Mouse (Mus musculus) myocyte (in vitro differentiated cells): ENCODE measurements around the gene Jazf1. TPM values are rescaled to one million over a fixed set of nuclear protein-coding genes. Genes with fewer than 3 reads are reported as not detected.

Experiments used
- H3K27me3 ChIP-seq: one replicate; pipeline ENCODE4 v1.6.1; 2011; ENCODE audit not compliant: control insufficient read depth, insufficient read depth, insufficient read length
- H3K36me3 ChIP-seq: one replicate; pipeline ENCODE4 v1.6.1; 2011; ENCODE audit not compliant: control insufficient read depth, insufficient read depth
- H3K4me2 ChIP-seq: one replicate; pipeline ENCODE4 v1.6.1; 2011; ENCODE audit warnings: low read depth, control low read depth
- H3K4me3 ChIP-seq: one replicate; pipeline ENCODE4 v1.5.1; 2011; ENCODE audit warnings: mild to moderate bottlenecking, control low read depth, moderate library complexity
- H3K79me2 ChIP-seq: one replicate; pipeline ENCODE4 v1.6.1; 2011; ENCODE audit not compliant: control insufficient read depth, insufficient read depth
- H3ac ChIP-seq: one replicate; pipeline ENCODE4 v1.6.1; 2011; ENCODE audit not compliant: control insufficient read depth, insufficient read length
- CEBPB ChIP-seq: IDR thresholded peaks from 2 replicates; pipeline ENCODE4 v1.6.1; 2011; ENCODE audit warnings: mild to moderate bottlenecking, moderate library complexity; ENCODE audit not compliant: poor library complexity, insufficient read depth, severe bottlenecking
- E2F4 ChIP-seq: IDR thresholded peaks from one replicate; pipeline ENCODE4 v1.6.1; 2011; ENCODE audit warnings: mild to moderate bottlenecking, control low read depth, moderate library complexity; ENCODE audit not compliant: insufficient read depth
- MAX ChIP-seq: IDR thresholded peaks from one replicate; pipeline ENCODE4 v1.6.1; 2011; ENCODE audit warnings: low read depth, mild to moderate bottlenecking, control low read depth
- MYOD1 ChIP-seq, 3 experiments: IDR thresholded peaks; one replicate each; pipeline ENCODE4 v1.6.1; 2011; ENCODE audit warnings: control low read depth in 2 of 3, low read depth in 2 of 3, mild to moderate bottlenecking in 2 of 3, moderate library complexity in 1 of 3; ENCODE audit not compliant: insufficient read length in 2 of 3, control insufficient read depth in 1 of 3
- MYOG ChIP-seq, 3 experiments: IDR thresholded peaks; one replicate each; pipeline ENCODE4 v1.6.1; 2011; ENCODE audit warnings: control low read depth in 2 of 3, low read depth in 2 of 3, mild to moderate bottlenecking in 2 of 3; ENCODE audit not compliant: insufficient read length in 2 of 3, control insufficient read depth in 1 of 3, insufficient read depth in 1 of 3
- POLR2A ChIP-seq: IDR thresholded peaks from one replicate; pipeline ENCODE4 v1.6.1; 2011; ENCODE audit warnings: low read depth, mild to moderate bottlenecking, control low read depth, moderate library complexity; ENCODE audit not compliant: insufficient read length
- POLR2AphosphoS2 ChIP-seq: IDR thresholded peaks from one replicate; pipeline ENCODE4 v1.6.1; 2011; ENCODE audit warnings: low read depth, control low read depth; ENCODE audit not compliant: insufficient read length
- REST ChIP-seq: IDR thresholded peaks from one replicate; pipeline ENCODE4 v1.6.1; 2011; ENCODE audit warnings: mild to moderate bottlenecking, control low read depth, moderate library complexity; ENCODE audit not compliant: insufficient read depth, insufficient read length
- SRF ChIP-seq: IDR thresholded peaks from one replicate; pipeline ENCODE4 v1.6.1; 2011; ENCODE audit warnings: low read depth; ENCODE audit not compliant: control insufficient read depth, insufficient read length
- TCF12 ChIP-seq: IDR thresholded peaks from one replicate; pipeline ENCODE4 v1.6.1; 2011; ENCODE audit warnings: mild to moderate bottlenecking, control low read depth; ENCODE audit not compliant: poor library complexity, insufficient read depth, severe bottlenecking
- TCF3 ChIP-seq: IDR thresholded peaks from one replicate; pipeline ENCODE4 v1.6.1; 2011; ENCODE audit warnings: low read depth, control low read depth; ENCODE audit not compliant: insufficient read length
- USF1 ChIP-seq: IDR thresholded peaks from one replicate; pipeline ENCODE4 v1.6.1; 2011; ENCODE audit warnings: low read depth, mild to moderate bottlenecking, control low read depth, moderate library complexity
- polyA plus RNA-seq: library from polyadenylated mRNA; unstranded; fragments of >200 nt; fragmentation: generic; extraction: Trizol; gene quantifications from one replicate; pipeline ENCODE4 v1.2.1, GENCODE M21; 2012; ENCODE audit warnings: missing spikeins

Jazf1 gene
- polyA plus RNA-seq, 1 experiment: 0.01 TPM

- TF ChIP-seq TCF12: no peak
- TF ChIP-seq MYOG (IDR thresholded peaks at IDR 0.05; ENCODE audit: control insufficient read depth in 1 of 3, insufficient read depth in 1 of 3, insufficient read length in 2 of 3, low read depth in 2 of 3): no peak
- no peak for TF ChIP-seq TCF3
- no peak for TF ChIP-seq POLR2A
- no peak for TF ChIP-seq CEBPB
- TF ChIP-seq USF1: no peak
- TF ChIP-seq MAX: no peak
- TF ChIP-seq SRF: no peak
- Histone ChIP-seq H3ac (no peak overlapping the region), H3K79me2 (no peaks in the 10 kb centered on the region), H3K36me3 (no peaks in the 10 kb centered on the region), H3K27me3 (no peaks in the 10 kb centered on the region), H3K4me3 (no peak overlapping the region), H3K4me2 (no peak overlapping the region)
These were observed 142.9 kb downstream of the Jazf1 start for GRCm38 (mm10) chr6:52925458-52926042.

DNA sequence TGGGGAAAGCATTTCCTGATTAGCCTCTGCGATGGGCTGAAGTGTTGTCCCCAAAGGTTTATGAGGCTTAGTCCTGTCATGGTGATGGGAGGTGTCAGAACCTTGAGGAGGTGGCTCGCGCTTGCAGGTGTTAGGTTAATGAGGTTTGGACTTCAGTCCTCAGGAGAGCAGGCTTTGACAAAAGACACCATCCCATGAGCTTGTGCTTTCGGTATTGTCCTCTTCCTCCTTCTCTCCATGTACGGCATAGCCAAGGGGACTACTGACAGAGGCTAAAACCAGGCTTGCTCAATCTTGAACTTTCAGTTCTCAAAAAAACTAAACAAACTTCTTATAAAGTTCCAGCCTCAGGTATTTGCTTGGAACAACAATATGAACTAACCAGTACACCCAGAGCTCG is 147.2 kb downstream of the Jazf1 start:
- H3K79me2 ChIP-seq: no peaks in the 10 kb centered on the region
- peaks cover 4% of the 10 kb centered on the region for H3K27me3 ChIP-seq
- H3K36me3 ChIP-seq: no peaks in the 10 kb centered on the region
- no peak overlapping the region for H3K4me3 ChIP-seq
- TF ChIP-seq TCF3 (no peak), POLR2AphosphoS2 (no peak), SRF (no peak), MYOG (IDR thresholded peaks at IDR 0.05; ENCODE audit: control insufficient read depth in 1 of 3, insufficient read depth in 1 of 3, insufficient read length in 2 of 3, low read depth in 2 of 3) (no peak), MYOD1 (IDR thresholded peaks at IDR 0.05; ENCODE audit: control insufficient read depth in 1 of 3, insufficient read length in 2 of 3, low read depth in 2 of 3) (no peak), TCF12 (no peak), POLR2A (no peak), REST (no peak), CEBPB (no peak), MAX (no peak), E2F4 (no peak), USF1 (no peak)
- no peak overlapping the region for H3K4me2 ChIP-seq
- no peak overlapping the region for H3ac ChIP-seq

- TF ChIP-seq MYOD1 (IDR thresholded peaks at IDR 0.05; ENCODE audit: control insufficient read depth in 1 of 3, insufficient read length in 2 of 3, low read depth in 2 of 3) (no peak), TCF12 (no peak), SRF (no peak), MAX (no peak), TCF3 (no peak)
- Histone ChIP-seq H3K4me3 (no peak overlapping the region), H3K4me2 (no peak overlapping the region), H3K36me3 (no peaks in the 10 kb centered on the region), H3ac (no peak overlapping the region), H3K79me2 (no peaks in the 10 kb centered on the region), H3K27me3 (peaks cover 4% of the 10 kb centered on the region)
These were observed 147.7 kb downstream of the Jazf1 start for GRCm38 (mm10) chr6:52920719-52921118.

- no peak overlapping the region for H3K4me2 ChIP-seq
- H3ac ChIP-seq: no peak overlapping the region
- no peak overlapping the region for H3K4me3 ChIP-seq
- H3K79me2 ChIP-seq: no peaks in the 10 kb centered on the region
- peaks cover 4% of the 10 kb centered on the region for H3K27me3 ChIP-seq
- TF ChIP-seq MAX: no peak
- TF ChIP-seq CEBPB: no peak
- TF ChIP-seq SRF: no peak
- TF ChIP-seq POLR2AphosphoS2: no peak
- no peak for TF ChIP-seq REST
- TF ChIP-seq POLR2A: no peak
- no peak for TF ChIP-seq USF1
- no peak for TF ChIP-seq E2F4
- TF ChIP-seq TCF12: no peak
- TF ChIP-seq TCF3: no peak
- no peak for TF ChIP-seq MYOD1 (IDR thresholded peaks at IDR 0.05; ENCODE audit: control insufficient read depth in 1 of 3, insufficient read length in 2 of 3, low read depth in 2 of 3)
- TF ChIP-seq MYOG (IDR thresholded peaks at IDR 0.05; ENCODE audit: control insufficient read depth in 1 of 3, insufficient read depth in 1 of 3, insufficient read length in 2 of 3, low read depth in 2 of 3): no peak
- H3K36me3 ChIP-seq: no peaks in the 10 kb centered on the region
These were observed 149.0 kb downstream of the Jazf1 start for GRCm38 (mm10) chr6:52919442-52919841.

DNA sequence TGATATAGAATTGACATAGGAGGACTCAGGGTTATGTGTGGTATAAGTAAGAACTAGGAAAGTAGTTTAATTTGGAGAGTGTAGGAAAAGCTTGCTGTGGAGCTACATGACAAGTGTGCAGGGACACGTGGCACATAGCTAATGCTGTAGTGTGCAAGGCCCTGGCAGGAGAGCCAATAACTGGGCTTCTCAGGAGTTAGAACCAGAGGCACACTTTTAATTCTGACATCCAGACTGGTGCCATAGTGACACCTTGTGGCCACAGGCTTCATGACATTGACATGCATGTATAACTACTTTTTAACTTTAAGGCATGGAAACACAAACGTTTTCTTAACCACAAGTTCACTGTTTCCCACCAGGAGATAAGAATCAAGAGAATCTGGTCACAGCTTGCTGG is 149.5 kb downstream of the Jazf1 start:
- Histone ChIP-seq H3K27me3 (peaks cover 4% of the 10 kb centered on the region), H3K79me2 (no peaks in the 10 kb centered on the region), H3K4me2 (no peak overlapping the region), H3K36me3 (no peaks in the 10 kb centered on the region), H3ac (no peak overlapping the region), H3K4me3 (no peak overlapping the region)
- TF ChIP-seq POLR2AphosphoS2 (no peak), E2F4 (no peak), POLR2A (no peak), SRF (no peak), TCF3 (no peak), REST (no peak), MYOG (IDR thresholded peaks at IDR 0.05; ENCODE audit: control insufficient read depth in 1 of 3, insufficient read depth in 1 of 3, insufficient read length in 2 of 3, low read depth in 2 of 3) (no peak), CEBPB (no peak), TCF12 (no peak), MYOD1 (IDR thresholded peaks at IDR 0.05; ENCODE audit: control insufficient read depth in 1 of 3, insufficient read length in 2 of 3, low read depth in 2 of 3) (no peak)
